Mouse (Mus musculus): ENCODE data around the gene Eef2kmt.

- TF ChIP-seq EP300 (IDR thresholded peaks at IDR 0.05; ENCODE audit: low read depth) (no peak), CTCF (IDR thresholded peaks at IDR 0.05; ENCODE audit: low read depth) (no peak)
Observed at GRCm38 (mm10) chr16:5263926-5264325, 8.1 kb upstream of the Eef2kmt start.
